Mouse (Mus musculus) layer of hippocampus, postnatal 14 days (tissue): ENCODE measurements around the gene Olig1. TPM values are rescaled to one million over a fixed set of nuclear protein-coding genes. Genes with fewer than 3 reads are reported as not detected.
"Not testable (repeated sequence)": the region's sequence is repeated elsewhere in the genome, so short reads cannot be mapped to it uniquely, and the experiment has no call there.

Experiments
- DNase-seq, 2 experiments: peaks; one replicate each; pipeline ENCODE4 v3.0.0; 2021 to 2022; ENCODE audit warnings: low spot score in 2 of 2, mixed read lengths in 1 of 2
- total RNA-seq, 2 experiments: library from RNA; stranded (reverse); gene quantifications; 2 replicates each; pipeline ENCODE4 v1.2.3; 2021

Gene Olig1
- total RNA-seq, 2 experiments from 2014 or later, result 200 to 207 TPM

DNA sequence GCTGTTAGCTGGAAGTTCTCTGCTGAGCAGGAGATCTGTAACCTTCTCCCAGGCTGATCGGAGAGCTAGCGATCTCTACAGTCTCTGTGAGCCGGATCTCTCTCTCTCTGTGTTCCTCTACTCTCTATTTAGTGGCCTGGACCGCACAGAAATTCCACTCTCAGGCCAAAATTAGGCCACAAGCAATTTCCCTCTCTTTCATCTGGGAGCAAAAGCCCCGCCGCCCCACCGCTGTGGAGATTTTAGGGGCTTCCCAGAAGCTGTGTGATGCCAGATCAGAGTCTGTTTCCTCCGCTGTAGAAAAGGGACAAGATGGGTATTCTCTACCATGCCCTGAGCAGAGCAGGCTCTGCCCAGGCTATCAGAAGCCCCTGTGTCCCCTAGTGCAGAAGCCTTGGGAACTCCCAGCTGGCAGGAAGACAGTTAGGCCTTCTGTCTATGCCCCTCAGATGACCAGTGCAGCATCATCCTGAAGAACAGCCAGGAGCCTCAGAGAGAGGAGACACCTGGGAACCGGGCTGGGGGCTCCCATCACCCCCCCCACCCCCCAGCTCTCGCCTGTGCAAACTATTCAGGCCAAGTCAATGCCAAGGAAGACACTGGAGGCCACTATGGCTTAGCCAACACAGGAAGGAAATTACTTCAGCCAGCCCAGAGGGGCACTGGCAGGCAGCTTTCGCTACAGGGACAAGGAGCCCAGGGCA is 36.2 kb upstream of the Olig1 start:
- DNase-seq, result peak in 1 of 2 experiments; percentile 54

GRCm38 (mm10) chr16:91239024-91239423 is 30.5 kb upstream of the Olig1 start:
- DNase-seq, result no peak

DNA sequence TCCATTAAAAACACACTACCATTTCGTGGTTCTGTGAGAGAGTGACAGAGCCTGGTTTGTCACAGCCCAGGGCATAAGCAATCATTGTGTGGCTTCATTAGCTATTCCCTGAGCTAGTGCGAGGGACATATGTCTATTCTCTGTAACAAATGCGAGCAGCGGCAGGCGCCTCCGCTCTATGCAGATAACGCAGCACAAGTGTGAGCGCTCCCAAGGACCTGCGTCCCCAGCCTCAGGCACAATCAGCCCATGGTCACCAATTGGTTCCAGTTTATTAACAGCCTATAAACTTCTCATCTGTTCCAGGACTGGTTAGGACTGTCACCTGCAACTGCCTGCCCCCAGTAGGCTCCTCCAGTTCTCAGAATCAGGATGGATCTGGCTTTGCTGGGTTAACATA is 23.3 kb upstream of the Olig1 start:
- no peak for DNase-seq

GRCm38 (mm10) chr16:91255419-91256164 is 14.0 kb upstream of the Olig1 start:
- DNase-seq, result not testable (repeated sequence)

- no peak for DNase-seq
These were observed 10.6 kb upstream of the Olig1 start for GRCm38 (mm10) chr16:91258956-91259355.

DNA sequence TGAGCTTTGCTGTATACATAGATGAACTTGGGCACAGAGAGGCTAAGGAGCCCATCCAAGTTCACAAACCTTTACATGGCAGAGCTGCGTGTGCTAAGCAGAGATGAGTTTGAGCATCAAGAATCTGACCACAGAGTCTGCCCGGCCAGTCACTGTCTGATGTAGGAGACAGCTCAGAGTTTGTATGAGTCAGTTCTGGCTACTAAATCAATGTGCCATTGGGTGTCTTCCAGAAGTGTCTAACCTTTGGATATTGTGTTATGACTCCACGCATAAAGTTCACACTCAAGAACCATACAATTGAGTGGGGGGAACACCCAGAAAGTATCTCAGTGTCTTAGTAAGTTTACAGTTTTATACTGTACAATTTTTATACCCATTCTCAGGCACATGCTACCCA is 8.7 kb upstream of the Olig1 start:
- DNase-seq, result no peak

- DNase-seq, result peak; percentile 29 to 79
These were observed 6.9 kb upstream of the Olig1 start for GRCm38 (mm10) chr16:91262467-91263220.

DNA sequence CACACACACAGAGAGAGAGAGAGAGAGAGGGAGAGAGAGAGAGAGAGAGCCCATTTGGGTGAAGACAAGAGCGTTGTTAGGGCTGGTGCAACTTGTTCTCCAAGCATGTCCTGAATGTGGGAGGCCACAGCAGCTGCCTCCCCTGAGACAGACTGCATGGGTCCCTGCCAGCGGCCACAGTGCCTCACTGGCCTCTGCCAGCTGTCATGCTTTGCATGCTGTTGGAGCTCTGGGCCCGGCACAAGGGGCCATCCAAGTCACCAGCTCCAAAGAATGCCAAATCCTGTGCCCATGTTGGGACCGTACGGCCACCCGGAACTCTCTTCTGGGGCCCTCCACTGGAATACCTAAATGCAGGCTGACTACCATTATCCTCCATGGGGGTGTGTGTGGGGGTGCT is 3.6 kb upstream of the Olig1 start:
- DNase-seq, result peak; percentile 66 to 83

GRCm38 (mm10) chr16:91268724-91269452 is 684 bp upstream of the Olig1 start:
- no peak for DNase-seq

- DNase-seq, result peak; percentile 50 to 54
These were observed 820 bp downstream of the Olig1 start for GRCm38 (mm10) chr16:91270212-91270971.

DNA sequence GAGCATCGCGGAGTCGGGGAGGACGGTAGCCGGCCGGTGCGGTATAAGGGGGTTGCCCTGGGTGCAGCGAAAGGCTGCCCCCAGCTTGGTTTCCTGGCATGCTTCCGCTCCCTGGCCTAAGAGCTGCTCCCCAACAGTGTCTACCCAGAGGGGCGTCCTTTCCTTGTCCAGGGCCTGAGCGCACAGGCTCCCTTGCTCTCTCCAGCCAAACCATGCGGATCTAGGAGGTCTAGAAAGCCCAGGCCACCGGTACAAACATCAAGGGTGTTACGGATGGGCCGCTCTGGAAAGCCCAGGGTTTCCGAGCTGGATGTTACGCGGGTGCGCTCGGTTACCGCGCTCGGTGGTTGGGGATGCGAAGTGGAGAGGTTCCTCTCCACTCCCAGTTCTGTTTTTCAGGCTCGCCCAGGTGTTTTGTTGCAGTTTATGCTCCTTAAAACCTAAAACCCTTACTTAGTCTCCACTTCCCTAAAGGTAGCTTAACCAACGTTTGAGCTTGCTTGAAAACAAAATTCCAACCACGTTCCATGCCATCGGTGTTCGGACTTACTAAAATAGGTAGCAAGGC is 1.5 kb downstream of the Olig1 start:
- no peak for DNase-seq

DNA sequence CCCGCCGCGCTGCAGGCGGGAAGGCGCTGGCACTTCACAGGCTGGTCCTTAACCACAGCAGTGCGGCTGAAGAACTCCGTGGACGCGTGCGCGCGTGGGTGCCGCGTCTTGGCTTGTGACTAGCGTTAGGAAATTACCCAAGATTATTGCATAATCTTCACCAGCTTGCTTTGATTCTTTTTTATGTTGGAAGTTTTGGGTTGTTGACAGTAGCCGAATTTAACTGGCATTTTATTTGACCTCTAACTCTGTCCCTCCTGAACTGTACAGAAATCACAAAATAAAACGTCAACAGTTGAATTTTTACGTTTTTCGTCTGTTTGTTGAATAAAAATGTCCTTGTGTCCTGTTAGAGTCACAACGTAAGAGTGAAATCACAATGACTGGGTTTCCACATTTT is 2.1 kb downstream of the Olig1 start:
- no peak for DNase-seq

DNA sequence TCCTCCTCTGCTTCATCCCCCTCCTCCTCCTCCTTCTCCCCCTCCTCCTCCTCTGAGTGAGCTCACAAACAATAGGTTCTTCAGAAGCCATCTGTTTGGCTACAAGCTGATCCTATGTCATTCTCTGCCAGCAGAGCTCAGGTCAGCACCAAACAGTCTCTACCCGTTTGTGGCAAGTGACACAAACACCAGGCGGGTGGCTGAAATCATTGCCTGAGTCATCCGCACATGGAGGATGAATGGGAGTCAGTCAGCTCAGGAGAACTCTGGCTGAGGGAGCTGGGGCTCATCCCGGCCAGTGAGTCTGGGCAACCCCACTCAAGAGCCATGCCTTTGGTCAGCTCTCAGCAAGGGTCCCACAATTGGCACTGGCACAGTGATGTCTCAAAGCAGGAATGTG is 10.9 kb downstream of the Olig1 start:
- DNase-seq, result no peak

GRCm38 (mm10) chr16:91292080-91292479 is 22.5 kb downstream of the Olig1 start:
- DNase-seq, result no peak

DNA sequence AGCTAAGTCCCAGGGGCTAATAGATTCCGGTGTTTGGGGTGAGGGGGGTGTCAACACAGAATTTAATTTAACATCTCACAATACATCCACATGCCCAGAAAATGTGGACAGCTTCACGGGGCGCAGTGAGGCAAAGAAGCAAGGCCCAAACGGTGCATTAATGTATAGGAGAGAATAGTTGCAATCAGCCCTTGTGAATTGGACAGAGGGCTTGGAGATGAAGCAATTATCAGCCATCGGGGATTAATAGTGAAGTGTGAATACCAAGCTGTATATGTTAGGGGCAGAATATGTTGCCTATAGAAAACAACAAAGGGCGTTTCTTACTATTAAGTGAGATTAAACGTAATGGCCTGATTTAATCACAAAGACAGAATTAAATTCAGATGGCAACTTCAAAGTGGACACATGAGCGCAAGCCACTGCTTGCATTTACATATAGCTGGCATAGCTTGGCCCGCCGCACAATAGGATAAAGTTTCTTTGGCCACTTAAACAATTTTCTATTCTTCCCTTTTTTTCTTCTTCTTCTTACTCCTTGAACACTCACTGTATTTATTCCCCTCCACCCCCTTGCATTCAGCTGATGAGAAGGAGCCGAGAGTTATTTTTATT is 23.3 kb downstream of the Olig1 start:
- DNase-seq, result no peak

GRCm38 (mm10) chr16:91297726-91298125 is 28.2 kb downstream of the Olig1 start:
- no peak for DNase-seq

GRCm38 (mm10) chr16:91299412-91299811 is 29.8 kb downstream of the Olig1 start:
- no peak for DNase-seq

DNA sequence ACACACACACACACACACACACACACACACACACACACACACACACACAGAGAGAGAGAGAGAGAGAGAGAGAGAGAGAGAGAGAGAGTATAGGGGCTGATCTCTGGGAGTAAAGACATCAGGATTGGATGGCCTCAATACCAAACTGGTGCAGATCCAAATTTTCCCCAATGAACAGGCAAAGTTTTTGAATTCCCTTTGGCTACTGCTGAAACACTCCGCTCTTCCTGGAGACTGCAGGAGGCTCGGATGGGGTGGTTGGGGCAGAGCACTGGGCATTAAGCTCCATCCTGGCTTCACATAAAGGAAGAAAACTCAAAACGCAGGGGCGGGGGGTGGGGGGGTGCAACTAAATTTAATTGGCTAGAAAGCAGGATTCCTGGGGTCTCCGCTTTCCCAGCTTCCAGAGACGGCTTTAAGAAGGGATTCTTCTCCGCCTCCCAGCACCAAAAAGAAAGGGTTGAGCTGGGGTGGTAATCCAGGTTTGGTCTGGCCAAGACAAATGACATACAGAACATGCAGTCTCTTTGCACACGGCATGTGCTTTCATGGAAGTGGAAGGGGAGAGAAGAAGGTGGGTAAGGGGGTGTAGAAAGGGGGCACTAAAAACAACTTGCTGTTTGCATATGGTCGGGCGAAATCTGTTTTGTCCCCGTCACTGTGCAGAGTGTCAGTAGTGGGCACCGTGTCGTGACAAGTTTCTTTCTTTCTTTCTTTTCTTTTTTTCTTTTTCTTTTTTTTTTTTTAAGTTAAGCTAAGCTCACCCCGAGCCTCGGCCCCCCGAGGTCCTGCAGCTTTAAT is 31.3 kb downstream of the Olig1 start:
- DNase-seq, result no peak

- DNase-seq, result no peak
These were observed 31.9 kb downstream of the Olig1 start for GRCm38 (mm10) chr16:91301454-91301853.
